Mouse (Mus musculus): Measurements from ENCODE around the gene Gm16253. TPM values are rescaled to one million over a fixed set of nuclear protein-coding genes. Genes with fewer than 3 reads are reported as not detected.

The Gm16253 gene
- polyA plus RNA-seq, 1 experiment from 2014 or later = 1.0 TPM

DNA sequence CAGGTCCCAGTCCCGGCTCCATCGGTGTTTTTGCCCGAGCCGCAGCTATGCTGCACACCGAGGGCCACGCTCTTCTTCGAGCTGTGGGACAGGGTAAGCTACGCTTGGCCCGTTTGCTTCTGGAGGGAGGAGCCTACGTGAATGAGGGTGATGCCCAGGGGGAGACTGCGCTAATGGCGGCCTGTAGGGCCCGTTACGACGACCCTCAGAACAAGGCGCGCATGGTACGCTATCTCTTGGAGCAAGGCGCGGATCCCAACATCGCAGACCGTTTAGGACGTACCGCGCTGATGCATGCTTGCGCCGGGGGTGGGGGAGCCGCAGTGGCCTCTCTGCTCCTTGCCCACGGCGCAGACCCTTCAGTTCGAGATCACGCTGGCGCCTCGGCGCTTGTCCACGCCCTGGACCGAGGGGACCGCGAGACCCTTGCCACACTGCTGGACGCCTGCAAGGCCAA, 20.7 kb downstream of the Gm16253 start:
- Histone ChIP-seq H3K27me3 (replicated peaks; ENCODE audit: control insufficient read depth, insufficient read depth, low read length) (peaks cover 51% of the 10 kb centered on the region), H3K36me3 (ENCODE audit: control insufficient read depth, insufficient read depth, low read length) (no peaks in the 10 kb centered on the region), H3K9me3 (ENCODE audit: control insufficient read depth, low read length) (no peaks in the 10 kb centered on the region), H3K4me3 (ENCODE audit: low read depth, low read length) (peak overlapping the region; percentile 51), H3K4me1 (replicated peaks; ENCODE audit: control insufficient read depth, insufficient read depth, low read length) (peaks cover 36% of the 10 kb centered on the region), H3K4me2 (peak overlapping the region; percentile 96), H3K27ac (ENCODE audit: low read depth, low read length) (no peak overlapping the region), H3K9ac (ENCODE audit: low read depth, low read length) (peak overlapping the region; percentile 32)
- WGBS = under 1% methylated on average over 40 of the region's 40 CpGs
- DNase-seq (ENCODE audit: low spot score) (peak; percentile 49), ATAC-seq (replicated peaks; ENCODE audit: low FRiP score) (no peak)

DNA sequence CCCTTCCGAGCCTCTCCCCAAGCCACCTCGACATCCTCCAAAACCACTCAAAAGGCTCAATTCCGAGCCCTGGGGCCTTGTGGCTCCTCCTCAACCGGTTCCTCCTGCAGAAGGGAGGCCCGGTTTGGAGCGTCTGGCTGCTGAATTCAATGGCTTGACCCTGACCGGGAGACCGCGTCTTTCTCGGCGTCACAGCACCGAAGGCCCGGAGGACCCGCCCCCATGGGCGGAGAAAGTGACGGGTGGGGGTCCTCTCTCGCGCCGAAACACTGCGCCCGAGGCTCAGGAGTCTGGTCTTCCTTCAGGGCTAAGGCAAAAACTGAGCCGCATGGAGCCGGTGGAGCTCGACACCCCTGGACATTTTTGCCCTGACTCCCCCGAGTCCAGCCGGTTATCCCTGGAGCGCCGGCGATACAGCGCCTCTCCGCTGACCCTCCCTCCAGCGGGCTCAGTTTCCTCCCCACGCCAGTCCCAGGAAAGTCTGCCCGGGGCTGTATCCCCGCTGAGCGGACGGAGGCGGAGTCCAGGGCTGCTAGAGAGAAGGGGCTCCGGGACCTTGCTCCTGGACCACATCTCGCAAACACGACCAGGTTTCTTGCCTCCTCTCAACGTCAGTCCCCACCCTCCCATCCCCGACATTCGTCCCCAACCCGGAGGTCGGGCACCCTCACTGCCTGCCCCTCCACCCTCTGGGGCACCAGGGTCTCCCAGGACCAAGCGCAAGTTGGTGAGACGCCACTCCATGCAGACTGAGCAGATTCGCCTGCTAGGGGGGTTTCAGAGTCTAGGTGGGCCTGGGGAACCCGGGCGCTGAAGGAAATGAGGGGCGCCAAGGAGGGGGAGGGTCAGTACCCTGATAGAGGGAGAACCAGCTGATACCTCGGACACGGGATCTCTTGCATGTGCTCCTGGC, 21.6 kb downstream of the Gm16253 start:
- H3K4me3 ChIP-seq (ENCODE audit: low read depth, low read length) = peak overlapping the region; percentile 51
- H3K9me3 ChIP-seq (ENCODE audit: control insufficient read depth, low read length) = no peaks in the 10 kb centered on the region
- 4% methylated on average over 54 of the region's 54 CpGs for WGBS
- peak overlapping the region; percentile 96 for H3K4me2 ChIP-seq
- peaks cover 51% of the 10 kb centered on the region for H3K27me3 ChIP-seq (replicated peaks; ENCODE audit: control insufficient read depth, insufficient read depth, low read length)
- H3K4me1 ChIP-seq (replicated peaks; ENCODE audit: control insufficient read depth, insufficient read depth, low read length) = peaks cover 30% of the 10 kb centered on the region
- DNase-seq (ENCODE audit: low spot score) (peak; percentile 72), ATAC-seq (replicated peaks; ENCODE audit: low FRiP score) (no peak)
- H3K36me3 ChIP-seq (ENCODE audit: control insufficient read depth, insufficient read depth, low read length) = no peaks in the 10 kb centered on the region
- H3K27ac ChIP-seq (ENCODE audit: low read depth, low read length) = no peak overlapping the region
- peak overlapping the region; percentile 32 for H3K9ac ChIP-seq (ENCODE audit: low read depth, low read length)

DNA sequence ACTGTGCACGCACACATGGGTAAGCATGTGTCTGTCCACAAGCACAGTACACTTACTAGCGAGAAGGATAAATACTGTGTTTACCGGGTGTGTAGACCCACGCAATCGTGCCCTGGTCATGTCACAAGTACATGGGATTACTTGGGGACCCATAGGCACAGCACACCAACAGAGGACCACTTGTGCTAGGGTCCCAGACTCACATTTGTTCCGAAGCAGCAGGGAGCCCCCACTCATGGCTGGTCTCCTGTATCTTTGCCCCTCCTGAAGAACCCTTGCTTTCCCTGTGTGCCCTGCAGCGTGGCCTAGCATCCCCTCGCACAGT, 22.2 kb downstream of the Gm16253 start:
- 50% methylated on average over 8 of the region's 8 CpGs for WGBS
- Histone ChIP-seq H3K9ac (ENCODE audit: low read depth, low read length) (no peak overlapping the region), H3K4me3 (ENCODE audit: low read depth, low read length) (peak overlapping the region; percentile 51; the same call in 1 of the 2 replicates)

DNA sequence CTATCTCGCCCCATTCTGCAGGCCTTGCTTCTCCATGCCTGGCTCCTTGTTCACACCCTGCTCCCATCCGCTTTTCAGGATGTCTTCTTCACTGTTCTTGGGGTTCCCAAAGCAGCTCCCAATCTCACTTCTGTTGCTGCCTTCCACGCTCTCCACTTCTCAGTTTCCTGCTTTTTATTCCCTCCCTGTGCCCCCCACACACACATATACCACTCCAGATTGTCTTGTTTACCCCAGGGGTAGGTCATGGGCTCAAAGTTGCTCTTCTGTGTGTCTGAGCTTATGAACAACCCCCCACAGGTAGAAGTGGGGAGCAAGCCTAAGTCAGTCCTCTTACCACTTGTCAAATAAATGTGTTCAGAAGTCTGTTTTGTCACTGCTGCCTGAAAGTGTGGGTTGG, 22.6 kb downstream of the Gm16253 start:
- ATAC-seq (replicated peaks; ENCODE audit: low FRiP score) = no peak
- H3K4me2 ChIP-seq = peak overlapping the region; percentile 14; the same call in 1 of the 2 replicates

More for the DNA sequence above, 22.2 kb downstream of the Gm16253 start:
- ATAC-seq (replicated peaks; ENCODE audit: low FRiP score) (no peak), DNase-seq (ENCODE audit: low spot score) (no peak)
- Histone ChIP-seq H3K4me2 (peak overlapping the region; percentile 96), H3K27me3 (replicated peaks; ENCODE audit: control insufficient read depth, insufficient read depth, low read length) (peaks cover 51% of the 10 kb centered on the region), H3K9me3 (ENCODE audit: control insufficient read depth, low read length) (no peaks in the 10 kb centered on the region), H3K4me1 (replicated peaks; ENCODE audit: control insufficient read depth, insufficient read depth, low read length) (peaks cover 30% of the 10 kb centered on the region), H3K36me3 (ENCODE audit: control insufficient read depth, insufficient read depth, low read length) (no peaks in the 10 kb centered on the region), H3K27ac (ENCODE audit: low read depth, low read length) (no peak overlapping the region)

DNA sequence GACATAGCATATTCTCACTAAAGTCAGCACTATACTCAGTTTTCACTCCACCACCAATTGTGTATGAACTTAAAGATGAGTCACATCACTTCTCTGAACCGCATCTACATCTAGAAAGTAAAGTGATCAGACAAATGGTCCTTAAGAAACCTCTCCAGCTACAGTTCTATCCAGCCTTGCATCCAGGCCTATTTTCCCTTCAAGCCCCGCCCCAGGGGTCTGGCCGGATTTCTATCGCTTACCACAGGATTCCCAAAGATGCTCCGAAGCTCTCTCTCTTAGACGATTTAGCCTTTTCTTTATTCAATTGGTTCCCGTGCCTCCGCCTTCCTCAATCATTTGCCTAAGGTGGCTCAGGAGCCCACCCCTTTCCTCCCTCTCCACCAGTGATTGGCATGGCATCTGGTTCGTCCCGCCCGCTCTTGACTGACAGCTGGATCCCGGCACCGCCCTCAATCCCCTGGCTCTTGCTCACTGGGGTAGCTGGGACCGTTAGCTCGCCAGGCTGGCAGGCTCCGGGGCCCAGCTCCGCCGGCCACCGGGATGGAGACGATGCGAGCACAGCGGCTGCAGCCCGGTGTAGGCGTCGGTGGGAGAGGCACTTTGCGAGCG, 24.0 kb downstream of the Gm16253 start, which contains the start of gene Lix1l:
Gene Lix1l (plus strand): TSS at position 511 of the 612 bp plus-strand sequence.
- H3K9ac ChIP-seq (ENCODE audit: low read depth, low read length) = peak within 1 kb of the TSS; percentile 71
- H3K4me2 ChIP-seq = peak within 1 kb of the TSS; percentile 92
- ATAC-seq (replicated peaks; ENCODE audit: low FRiP score) (peak; percentile 95), DNase-seq (ENCODE audit: low spot score) (peak; percentile 89)
- peak within 1 kb of the TSS; percentile 84 for H3K27ac ChIP-seq (ENCODE audit: low read depth, low read length)
- no peaks in the 10 kb centered on the region for H3K9me3 ChIP-seq (ENCODE audit: control insufficient read depth, low read length)
- peaks cover 40% of the 10 kb centered on the region for H3K27me3 ChIP-seq (replicated peaks; ENCODE audit: control insufficient read depth, insufficient read depth, low read length)
- H3K36me3 ChIP-seq (ENCODE audit: control insufficient read depth, insufficient read depth, low read length) = no peaks in the 10 kb centered on the region
- peak within 1 kb of the TSS; percentile 86 for H3K4me3 ChIP-seq (ENCODE audit: low read depth, low read length)
- 3% methylated on average over 27 of the region's 27 CpGs for WGBS
- H3K4me1 ChIP-seq (replicated peaks; ENCODE audit: control insufficient read depth, insufficient read depth, low read length) = peaks cover 30% of the 10 kb centered on the region

More for the DNA sequence above, 22.6 kb downstream of the Gm16253 start:
- Histone ChIP-seq H3K4me1 (replicated peaks; ENCODE audit: control insufficient read depth, insufficient read depth, low read length) (peaks cover 30% of the 10 kb centered on the region), H3K9ac (ENCODE audit: low read depth, low read length) (no peak overlapping the region), H3K27me3 (replicated peaks; ENCODE audit: control insufficient read depth, insufficient read depth, low read length) (peaks cover 51% of the 10 kb centered on the region), H3K9me3 (ENCODE audit: control insufficient read depth, low read length) (no peaks in the 10 kb centered on the region), H3K36me3 (ENCODE audit: control insufficient read depth, insufficient read depth, low read length) (no peaks in the 10 kb centered on the region), H3K27ac (ENCODE audit: low read depth, low read length) (no peak overlapping the region), H3K4me3 (ENCODE audit: low read depth, low read length) (no peak overlapping the region)
- WGBS = 58% methylated on average over 3 of the region's 3 CpGs
- DNase-seq (ENCODE audit: low spot score) = no peak

DNA sequence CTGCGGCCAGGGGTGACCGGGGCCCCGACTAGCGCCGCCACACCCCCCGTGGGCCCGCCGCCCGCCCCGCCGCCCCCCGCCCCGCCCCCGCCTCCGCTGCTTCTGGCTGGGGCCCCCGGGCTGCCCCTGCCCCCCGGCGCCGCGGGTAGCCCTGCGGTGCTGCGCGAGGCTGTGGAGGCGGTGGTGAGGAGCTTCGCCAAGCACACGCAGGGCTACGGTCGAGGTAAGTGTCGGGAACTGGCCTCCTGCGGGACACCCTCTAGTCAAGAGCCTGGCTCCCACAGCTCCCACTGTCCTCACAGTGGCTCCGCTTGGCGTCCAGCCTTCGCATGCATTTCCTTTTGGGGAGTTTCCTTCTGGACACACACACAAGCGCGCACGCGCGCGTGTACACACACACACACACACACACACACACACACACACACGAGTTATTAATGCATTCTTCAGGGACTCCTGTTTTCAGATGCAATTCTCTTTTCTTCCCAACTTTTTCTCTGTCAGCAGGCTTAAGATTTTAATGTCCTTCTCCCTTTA, 24.5 kb downstream of the Gm16253 start:
- Histone ChIP-seq H3K27ac (ENCODE audit: low read depth, low read length) (peak overlapping the region; percentile 84), H3K9me3 (ENCODE audit: control insufficient read depth, low read length) (no peaks in the 10 kb centered on the region), H3K4me2 (peak overlapping the region; percentile 92), H3K27me3 (replicated peaks; ENCODE audit: control insufficient read depth, insufficient read depth, low read length) (peaks cover 34% of the 10 kb centered on the region), H3K9ac (ENCODE audit: low read depth, low read length) (peak overlapping the region; percentile 71), H3K4me3 (ENCODE audit: low read depth, low read length) (peak overlapping the region; percentile 86), H3K36me3 (ENCODE audit: control insufficient read depth, insufficient read depth, low read length) (no peaks in the 10 kb centered on the region), H3K4me1 (replicated peaks; ENCODE audit: control insufficient read depth, insufficient read depth, low read length) (peaks cover 25% of the 10 kb centered on the region)
- no peak for DNase-seq (ENCODE audit: low spot score)
- peak; percentile 56 for ATAC-seq (replicated peaks; ENCODE audit: low FRiP score)
- 2% methylated on average over 40 of the region's 40 CpGs for WGBS

DNA sequence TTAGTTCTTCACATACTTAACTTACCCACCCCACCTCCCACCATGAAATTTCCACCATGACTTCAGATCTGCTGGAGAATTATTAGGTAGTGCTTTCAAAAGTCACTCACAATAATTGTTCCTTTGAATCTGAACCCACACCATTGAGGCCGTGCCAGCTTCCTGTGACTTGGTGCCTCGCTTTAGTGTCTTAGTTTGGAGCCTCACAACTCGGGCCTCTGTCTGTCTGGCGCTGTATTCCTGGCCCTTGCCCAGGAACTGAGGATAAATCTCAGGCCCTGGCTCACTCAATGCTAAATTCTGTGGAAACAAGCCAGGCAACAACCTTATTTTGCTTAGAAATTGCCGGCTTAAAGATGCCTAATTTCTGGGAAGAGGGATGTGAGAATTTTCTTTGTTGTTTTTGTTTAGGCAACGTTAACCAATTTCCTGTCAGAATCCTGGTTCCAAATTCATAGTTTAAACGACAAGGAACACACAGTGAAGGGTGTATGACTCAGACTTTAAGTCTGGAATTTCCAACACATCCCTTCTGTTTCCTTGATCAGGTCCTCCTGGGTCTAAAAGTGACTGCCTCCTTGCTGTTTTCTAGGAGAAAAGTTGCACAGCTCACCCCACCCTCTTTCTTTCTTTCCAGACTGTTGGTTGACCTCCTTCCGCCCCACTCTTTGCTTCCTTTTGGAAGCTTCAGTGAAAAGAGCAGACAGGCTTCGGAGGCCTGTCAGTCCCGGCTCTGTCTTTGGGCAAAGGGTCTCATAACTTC, 25.3 kb downstream of the Gm16253 start:
- H3K4me1 ChIP-seq (replicated peaks; ENCODE audit: control insufficient read depth, insufficient read depth, low read length) = peaks cover 18% of the 10 kb centered on the region
- DNase-seq (ENCODE audit: low spot score) = no peak
- WGBS = 59% methylated on average over 10 of the region's 10 CpGs

DNA sequence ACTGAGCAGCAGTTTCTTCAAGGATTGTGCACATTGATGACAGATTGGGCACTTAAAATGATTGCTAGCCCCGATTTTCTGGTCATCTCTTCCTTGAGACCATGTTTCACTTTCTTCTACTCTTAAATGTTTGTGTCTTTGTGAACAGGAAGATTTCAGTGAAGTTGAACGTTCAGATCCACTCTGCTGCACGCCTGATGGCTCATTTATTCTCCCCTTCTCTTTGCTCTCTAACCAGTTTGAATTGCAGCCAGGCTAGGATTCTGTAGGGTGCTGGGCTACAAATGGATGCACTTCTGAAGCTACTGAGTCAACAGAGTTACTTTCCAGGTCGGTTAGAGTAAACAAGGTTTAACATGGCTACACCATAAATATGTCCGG, 25.9 kb downstream of the Gm16253 start:
- no peak overlapping the region for H3K27ac ChIP-seq (ENCODE audit: low read depth, low read length)
- peaks cover 12% of the 10 kb centered on the region for H3K4me1 ChIP-seq (replicated peaks; ENCODE audit: control insufficient read depth, insufficient read depth, low read length)
- H3K27me3 ChIP-seq (replicated peaks; ENCODE audit: control insufficient read depth, insufficient read depth, low read length) = peaks cover 20% of the 10 kb centered on the region
- 61% methylated on average over 5 of the region's 5 CpGs for WGBS
- H3K4me2 ChIP-seq = peak overlapping the region; percentile 92
- H3K4me3 ChIP-seq (ENCODE audit: low read depth, low read length) = peak overlapping the region; percentile 0; the same call in 1 of the 2 replicates
- no peak for DNase-seq (ENCODE audit: low spot score)
- H3K9ac ChIP-seq (ENCODE audit: low read depth, low read length) = no peak overlapping the region
- no peak for ATAC-seq (replicated peaks; ENCODE audit: low FRiP score)
- H3K9me3 ChIP-seq (ENCODE audit: control insufficient read depth, low read length) = no peaks in the 10 kb centered on the region
- H3K36me3 ChIP-seq (ENCODE audit: control insufficient read depth, insufficient read depth, low read length) = no peaks in the 10 kb centered on the region

More for the DNA sequence above, 25.3 kb downstream of the Gm16253 start:
- H3K4me2 ChIP-seq = peak overlapping the region; percentile 92
- H3K4me3 ChIP-seq (ENCODE audit: low read depth, low read length) = peak overlapping the region; percentile 86
- H3K27ac ChIP-seq (ENCODE audit: low read depth, low read length) = 0 out of 2 replicates have a peak overlapping the region, but pooled peaks have one; percentile 84
- peaks cover 26% of the 10 kb centered on the region for H3K27me3 ChIP-seq (replicated peaks; ENCODE audit: control insufficient read depth, insufficient read depth, low read length)
- H3K9me3 ChIP-seq (ENCODE audit: control insufficient read depth, low read length) = no peaks in the 10 kb centered on the region
- H3K9ac ChIP-seq (ENCODE audit: low read depth, low read length) = peak overlapping the region; percentile 71
- no peak for ATAC-seq (replicated peaks; ENCODE audit: low FRiP score)
- no peaks in the 10 kb centered on the region for H3K36me3 ChIP-seq (ENCODE audit: control insufficient read depth, insufficient read depth, low read length)
